Mouse (Mus musculus) C2C12 (cell line): Measurements from ENCODE around the gene Anpep.

Experiments used
- CEBPB ChIP-seq: IDR thresholded peaks from one replicate; pipeline ENCODE4 v1.6.1; 2011; ENCODE audit warnings: low read depth, mild to moderate bottlenecking, control low read depth, moderate library complexity
- CTCF ChIP-seq: IDR thresholded peaks from one replicate; pipeline ENCODE4 v1.5.1; 2011; ENCODE audit not compliant: control insufficient read depth, insufficient read depth, insufficient read length
- MAX ChIP-seq: IDR thresholded peaks from one replicate; pipeline ENCODE4 v1.6.1; 2011; ENCODE audit warnings: mild to moderate bottlenecking, control low read depth
- MYOD1 ChIP-seq: IDR thresholded peaks from one replicate; pipeline ENCODE4 v1.6.1; 2011; ENCODE audit warnings: low read depth; ENCODE audit not compliant: control insufficient read depth, insufficient read length

DNA sequence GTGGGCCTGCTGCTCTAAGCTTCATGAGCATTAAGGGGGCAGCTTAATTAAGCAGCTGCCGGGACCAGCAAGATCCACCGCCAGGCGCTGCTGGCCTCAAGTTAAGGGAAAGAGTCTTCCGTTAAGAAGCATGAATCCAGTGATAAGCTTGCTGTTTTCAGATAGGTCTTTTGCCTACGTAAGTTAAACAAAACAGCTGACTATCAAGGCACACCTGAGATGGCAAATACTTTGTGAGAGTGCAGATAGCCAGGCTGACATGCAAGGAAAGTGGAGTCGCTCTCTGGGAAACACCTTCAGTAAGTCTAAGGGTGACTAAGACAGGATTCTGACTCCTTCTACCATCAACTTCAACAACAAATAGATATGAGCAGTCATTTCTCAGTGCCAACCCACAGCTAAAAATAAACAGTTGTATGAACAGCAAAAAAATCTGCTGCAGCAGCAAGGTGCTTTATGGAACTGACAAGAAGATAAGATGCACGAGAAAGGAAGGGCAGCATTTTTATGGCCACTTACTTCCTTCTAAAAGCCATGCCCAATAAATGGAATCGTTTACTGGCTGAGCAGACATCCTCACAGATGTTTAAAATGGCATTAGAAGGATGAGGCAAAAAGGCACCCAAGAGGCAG, 42.4 kb upstream of the Anpep start:
- TF ChIP-seq CTCF (no peak), MYOD1 (no peak), MAX (no peak), CEBPB (no peak)
